Mouse (Mus musculus) thymus, postnatal 4 days (tissue): Measurements from ENCODE around the gene Fut7.
A peak's percentile ranks its signal among the peaks of the same experiment; 100 is the strongest.

Experiments used
- DNase-seq: peaks from one replicate; pipeline ENCODE4 v3.0.0; 2021

Fut7 gene

DNA sequence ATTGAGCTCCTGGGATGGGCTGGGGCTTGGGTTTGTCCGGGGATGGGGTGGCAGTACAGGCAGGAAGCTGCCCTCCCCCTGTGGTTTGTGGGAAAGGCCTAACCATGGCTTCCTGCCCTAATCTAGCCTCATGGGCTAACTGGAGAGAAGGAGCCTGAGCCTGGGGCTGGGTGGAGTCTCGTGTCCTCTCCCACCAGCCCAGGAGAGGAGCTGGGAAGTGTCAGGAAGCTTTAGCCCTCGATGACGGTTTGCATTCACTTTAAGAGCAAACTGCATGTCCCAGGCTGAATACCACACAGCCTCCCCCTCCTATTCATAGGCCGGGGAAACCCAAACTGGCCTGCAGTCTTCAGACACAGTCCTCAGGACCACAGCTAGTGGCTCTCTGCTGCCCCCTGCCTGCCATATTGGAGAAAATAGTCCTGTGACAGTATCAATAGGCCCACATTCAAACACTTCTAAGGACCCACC is 3.7 kb downstream of the Fut7 start:
- peak; percentile 82 for DNase-seq

DNA sequence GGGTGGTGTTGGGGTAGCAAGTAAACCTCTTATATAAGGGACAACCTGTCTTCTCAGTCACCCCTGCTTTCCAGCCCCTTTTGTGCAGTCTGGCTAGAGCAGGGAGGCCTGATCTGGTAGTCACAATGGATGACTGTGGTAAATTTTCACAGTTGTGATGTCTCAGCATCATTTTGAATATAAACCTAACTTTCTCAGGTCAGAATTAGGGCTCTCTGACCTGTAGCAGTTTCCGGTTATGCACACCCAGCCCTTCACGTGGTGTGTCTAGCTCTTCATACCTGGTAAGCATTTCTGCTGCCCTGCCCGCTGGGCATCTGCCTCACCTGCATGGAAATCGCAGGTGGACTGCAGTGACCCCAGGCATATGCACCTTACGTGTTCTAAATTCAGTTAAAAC is 4.2 kb downstream of the Fut7 start:
- DNase-seq = no peak

DNA sequence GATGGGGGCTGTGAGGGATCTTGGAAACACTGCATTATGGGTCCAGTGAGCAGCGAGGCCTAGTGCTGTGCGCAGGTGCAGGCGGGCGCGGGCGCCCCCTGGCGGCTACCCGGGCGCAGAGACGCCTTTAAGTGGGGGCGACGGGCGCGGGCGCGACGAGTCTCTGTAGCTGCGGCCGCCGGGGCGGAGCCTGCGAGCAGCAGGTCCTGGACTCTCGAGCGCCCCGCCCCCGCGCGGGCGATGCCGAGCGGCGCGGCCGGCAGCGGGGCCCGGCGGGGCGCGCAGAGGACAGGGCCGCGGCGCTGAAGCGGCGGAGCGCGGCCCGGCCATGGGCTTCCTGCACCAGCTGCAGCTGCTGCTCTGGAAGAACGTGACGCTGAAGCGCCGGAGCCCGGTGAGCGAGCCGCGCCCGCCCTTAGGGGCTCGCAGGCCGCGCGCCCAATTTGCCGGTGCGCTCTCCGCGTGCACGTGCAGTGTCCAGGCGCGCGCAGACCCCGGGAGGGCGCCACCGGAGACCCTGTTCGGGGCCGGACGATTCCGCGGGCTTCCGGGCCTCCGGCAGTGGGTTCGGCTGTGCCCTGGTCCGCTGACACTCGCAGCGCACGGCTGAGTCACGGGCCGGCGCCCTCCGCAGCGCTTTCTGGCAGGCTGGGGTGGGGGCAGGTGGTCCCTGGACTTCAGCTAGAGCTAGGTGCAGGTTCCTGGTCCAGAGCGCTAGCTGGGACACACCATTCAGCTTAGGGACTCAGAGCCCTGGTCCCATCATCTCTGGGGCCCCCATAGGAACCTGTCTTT is 5.6 kb downstream of the Fut7 start, which contains the start of gene Abca2:
Abca2 (plus strand) TSS at position 262 of the 795 bp plus-strand sequence.
- DNase-seq = peak; percentile 98

DNA sequence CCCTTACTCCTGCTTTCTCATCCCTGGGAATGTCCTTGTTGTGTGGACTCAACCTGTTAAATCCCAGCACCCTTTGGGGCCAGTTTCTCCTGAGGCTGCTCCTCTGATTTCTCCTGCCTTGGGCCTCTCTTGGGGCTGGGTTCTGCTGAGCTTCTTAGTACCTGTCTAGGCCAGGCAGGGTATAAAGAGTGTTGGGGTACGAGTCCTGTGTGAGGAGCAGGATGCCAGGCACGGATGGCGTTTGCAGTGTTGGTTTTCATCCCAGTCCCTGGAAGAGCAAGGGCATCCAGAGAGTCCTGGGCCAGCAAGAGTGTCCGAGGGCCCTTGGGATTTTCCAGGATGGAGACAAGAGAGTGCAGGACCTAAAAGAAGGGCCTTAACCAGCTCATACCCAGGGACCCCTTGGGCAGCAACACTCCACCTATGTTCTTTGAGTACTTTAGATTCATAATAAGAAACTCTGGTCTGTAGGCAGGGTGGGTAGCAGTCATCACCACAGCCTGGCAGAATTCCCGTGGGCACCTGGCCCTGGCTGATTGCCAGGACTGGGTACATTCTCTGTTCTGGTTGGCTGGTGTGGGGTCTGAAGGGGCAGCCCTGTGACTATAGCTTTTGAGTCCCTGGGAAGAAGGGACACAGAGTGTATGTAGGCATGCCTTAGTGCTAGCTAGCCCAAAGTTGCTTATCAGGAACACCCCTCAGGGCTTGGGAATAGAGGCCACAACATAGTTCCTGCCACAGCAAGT is 6.5 kb downstream of the Fut7 start:
- DNase-seq = no peak

DNA sequence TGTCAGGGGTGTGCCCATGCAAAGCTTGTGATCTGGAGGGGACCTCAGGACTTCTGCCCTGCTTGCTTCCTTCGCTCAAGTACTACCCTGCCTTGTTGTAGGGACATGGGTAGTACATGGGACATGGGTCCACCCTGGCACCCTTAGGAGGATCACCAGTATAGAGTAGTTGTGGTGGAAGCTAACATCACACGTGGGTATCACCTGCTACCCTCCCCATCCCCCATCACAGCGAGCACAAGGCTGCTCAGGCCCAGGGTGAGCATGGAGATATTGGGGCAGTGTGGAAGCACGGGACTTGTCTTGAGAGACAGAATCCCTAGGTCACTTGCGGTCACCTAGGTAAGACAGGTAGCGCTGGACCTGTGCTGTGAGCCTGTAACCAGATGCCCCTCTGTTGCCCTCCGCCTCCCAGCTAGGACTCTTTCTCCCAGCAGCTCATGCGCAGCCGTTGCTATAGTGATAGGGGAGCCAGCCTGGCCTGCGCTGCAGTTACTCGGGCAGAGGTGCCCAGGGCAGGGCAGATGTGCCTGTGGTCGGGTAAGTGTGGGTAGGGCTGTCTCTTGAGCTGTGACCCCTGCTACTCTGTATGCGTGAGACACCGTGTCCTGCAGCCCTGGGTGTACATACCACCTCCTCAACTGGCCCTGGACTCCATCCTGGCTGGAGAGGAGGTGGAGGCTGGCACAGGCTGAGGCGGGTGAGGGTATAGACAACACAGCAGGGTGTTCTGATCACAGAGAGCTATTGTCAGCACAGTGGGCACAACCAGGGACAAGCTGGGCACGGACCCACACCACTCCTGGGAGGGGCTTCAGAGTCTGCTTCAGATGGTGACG is 7.5 kb downstream of the Fut7 start:
- DNase-seq = no peak

DNA sequence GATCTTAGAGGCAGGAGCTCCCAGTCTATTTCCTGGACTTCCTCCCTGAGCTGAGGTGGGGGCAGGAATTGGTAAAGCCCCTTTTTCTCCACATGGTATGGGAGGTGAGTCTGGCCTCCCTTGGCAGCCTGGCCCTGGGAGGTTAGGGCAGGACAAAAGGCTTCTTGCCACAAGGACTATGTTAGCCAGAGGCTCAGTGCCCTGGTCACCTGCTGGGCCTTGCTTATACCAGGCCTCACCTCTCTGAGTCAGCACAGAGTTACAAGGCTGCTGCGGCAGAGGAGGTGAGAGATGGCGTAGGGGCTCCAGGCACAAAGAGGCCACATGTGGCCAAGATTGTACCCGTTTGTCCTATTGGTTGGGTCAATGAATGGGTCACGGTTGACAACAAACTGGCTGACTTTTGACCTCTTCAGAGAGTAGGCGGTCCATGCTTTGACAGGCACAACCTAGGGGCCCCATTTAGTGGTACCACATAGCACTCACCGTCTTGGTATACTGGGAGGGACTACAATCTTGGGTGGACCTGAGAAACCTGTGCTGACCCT is 8.3 kb downstream of the Fut7 start:
- no peak for DNase-seq

DNA sequence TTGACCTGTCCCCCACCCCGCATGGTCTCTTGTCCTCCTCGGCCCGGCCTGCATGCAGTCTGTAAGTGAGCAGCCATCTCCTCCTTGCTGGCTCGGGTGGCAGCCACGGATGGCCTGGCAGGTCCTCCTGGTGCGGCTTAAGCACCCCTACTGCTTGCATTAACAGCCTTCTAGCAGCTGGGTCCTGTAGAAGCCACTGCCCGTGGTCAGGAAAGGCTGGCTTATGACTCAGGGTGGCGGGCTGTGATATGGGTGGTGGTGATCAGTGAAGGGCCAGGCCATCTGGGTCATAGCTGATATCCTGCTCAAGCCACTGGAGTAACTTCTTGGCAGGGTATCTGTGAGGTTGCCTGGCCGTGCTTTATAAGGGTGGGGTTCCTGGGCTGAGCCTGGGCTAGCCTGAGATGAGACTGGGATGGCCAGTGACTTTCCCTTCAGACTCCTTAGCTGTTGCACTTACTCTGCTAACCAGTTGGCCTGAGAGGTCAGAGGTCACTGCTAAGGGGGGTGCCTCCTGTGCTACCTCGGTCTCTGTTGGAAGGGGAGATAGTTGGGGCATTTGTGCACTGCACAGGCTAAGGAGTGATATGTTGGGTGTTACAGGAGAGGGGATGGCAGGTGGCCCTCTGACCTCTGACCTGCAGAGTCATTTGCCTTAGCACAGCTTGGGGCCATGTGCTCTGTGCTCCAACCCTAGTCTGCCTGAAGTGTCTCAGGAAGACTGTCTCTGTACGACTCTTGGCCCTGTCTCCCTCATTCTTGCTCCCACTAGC is 9.4 kb downstream of the Fut7 start:
- no peak for DNase-seq

DNA sequence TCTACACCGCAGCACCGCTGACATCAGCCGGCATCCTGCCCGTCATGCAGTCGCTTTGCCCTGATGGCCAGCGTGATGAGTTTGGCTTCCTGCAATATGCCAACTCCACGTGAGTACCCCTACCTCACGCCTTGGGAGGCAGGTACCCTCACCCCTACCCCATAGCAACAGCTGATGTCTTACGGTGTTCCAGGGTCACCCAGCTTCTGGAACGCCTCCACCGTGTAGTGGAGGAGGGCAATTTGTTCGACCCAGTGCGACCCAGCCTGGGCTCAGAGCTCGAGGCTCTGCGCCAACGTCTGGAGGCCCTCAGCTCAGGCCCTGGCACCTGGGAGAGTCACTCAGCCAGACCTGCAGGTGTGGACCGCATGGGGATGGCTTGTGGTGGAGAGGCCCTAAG is 10.0 kb downstream of the Fut7 start:
- DNase-seq = no peak

DNA sequence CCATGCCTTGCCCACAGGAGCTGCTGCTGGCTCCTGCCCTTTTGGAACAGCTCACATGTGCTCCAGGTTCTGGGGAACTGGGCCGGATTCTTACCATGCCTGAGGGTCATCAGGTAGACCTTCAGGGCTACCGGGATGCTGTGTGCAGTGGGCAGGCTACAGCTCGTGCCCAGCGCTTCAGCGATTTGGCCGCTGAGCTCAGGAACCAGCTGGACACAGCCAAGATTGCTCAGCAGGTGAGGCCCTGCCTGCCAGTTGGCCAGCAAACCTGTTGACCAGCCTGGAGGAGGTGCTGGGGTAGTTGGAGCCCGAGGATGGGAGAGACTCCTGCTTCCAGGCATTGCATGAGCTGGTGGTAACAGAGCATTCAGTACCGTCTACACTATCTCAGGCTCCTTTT is 11.2 kb downstream of the Fut7 start:
- no peak for DNase-seq

DNA sequence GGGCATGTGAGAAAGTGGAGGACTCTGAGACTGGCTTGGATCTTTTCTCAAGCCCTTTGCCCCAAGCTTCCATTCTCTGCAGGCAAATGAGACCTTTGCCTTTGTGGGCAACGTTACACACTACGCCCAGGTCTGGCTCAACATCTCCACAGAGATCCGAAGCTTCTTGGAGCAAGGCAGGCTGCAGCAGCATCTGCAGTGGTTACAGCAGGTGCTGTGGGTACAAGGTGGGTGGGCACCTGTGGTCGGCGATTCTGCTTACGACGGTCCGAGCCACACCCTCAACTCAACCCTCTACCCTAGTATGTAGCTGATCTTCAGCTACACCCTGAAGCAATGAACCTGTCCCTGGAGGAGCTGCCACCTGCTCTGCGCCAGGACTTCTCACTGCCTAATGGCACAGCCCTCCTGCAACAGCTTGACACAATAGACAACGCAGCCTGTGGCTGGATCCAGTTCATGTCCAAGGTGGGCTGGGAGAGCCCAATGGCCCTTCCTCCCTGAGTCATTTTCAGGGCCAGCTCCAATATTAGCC is 13.3 kb downstream of the Fut7 start:
- no peak for DNase-seq

DNA sequence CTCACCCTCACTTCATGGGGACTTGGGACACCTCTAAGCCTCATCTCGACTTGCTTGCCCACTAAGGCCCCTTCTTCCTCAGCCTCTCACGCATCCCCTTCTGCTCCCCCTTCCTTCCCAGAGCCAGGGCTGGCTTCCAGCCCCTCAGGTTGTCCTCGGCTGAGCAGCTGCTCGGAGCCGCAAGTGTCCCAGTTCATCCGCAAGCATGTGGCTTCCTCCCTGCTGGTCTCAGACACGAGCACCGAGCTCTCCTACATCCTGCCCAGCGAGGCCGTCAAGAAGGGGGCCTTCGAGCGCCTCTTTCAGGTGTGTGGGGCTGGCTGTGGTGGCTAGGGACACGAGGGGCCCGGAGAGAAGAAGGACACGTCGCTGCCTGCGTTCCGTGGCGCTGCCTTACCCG is 18.0 kb downstream of the Fut7 start:
- no peak for DNase-seq

DNA sequence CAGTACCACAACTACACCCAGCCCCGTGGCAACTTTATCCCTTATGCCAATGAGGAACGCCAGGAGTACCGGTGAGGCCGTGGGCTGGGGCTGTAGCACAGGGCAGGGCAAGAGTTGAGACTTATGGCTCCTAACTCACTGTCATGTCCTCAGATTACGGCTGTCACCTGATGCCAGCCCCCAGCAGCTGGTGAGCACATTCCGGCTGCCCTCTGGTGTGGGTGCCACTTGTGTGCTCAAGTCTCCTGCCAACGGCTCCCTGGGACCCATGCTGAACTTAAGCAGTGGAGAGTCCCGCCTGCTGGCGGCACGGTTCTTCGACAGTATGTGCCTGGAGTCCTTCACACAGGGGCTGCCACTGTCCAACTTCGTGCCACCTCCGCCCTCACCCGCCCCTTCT is 19.6 kb downstream of the Fut7 start:
- DNase-seq = no peak

DNA sequence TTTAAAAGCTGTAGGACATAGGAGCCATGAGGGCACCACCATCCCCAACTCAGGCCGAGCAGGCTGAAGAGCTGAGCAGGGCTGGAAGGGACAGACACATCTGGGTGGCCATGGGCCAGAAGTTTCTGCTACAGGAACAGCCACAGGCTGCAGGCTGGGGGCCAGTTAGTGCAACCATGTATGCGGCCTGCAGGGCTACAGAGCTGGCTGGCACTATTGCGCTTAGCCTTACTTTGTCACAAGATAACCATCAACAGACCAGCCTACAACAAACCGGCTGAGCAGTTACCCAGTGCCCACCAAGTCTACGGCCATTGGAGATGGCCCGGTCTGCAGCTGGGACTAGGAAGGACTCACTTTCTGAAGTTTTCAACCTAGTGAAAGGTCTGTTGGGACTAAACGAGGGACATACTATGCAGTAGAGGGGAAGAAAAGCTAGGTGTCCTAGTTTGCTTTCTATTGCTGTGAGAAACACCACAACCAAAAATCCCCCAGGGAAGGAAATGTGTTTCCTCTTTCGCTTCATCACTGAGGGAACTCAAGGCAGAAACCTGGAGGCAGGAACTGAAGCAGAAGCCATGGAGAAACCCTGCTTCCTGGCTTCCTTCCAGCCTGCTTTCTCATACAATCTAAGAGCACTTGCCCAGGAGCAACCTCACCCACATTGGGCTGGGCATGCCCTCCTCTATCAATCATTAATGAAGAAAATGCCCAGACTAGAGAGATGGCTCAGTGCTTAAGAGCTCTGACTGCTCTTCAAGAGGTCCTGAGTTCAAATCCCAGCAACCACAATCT is 28.0 kb downstream of the Fut7 start:
- no peak for DNase-seq

DNA sequence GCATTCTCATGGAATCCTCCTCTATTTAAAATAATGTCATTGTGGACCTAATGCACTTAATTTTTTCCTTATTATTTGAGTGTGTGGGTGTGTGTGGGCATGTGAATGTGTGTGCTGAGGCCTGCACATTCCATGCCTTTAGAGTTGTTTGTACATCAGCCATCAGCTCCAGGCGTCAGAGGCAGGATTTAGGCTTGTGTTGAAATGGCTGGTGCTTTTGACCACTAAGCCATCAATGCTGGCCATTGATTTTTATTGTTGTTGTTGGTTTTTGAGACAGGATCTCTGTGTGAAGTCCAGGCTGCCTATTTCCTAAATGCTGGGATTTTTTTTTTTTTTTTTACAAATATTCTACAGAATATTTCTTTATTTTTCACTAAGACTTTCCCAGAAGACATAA is 29.9 kb downstream of the Fut7 start:
- no peak for DNase-seq

DNA sequence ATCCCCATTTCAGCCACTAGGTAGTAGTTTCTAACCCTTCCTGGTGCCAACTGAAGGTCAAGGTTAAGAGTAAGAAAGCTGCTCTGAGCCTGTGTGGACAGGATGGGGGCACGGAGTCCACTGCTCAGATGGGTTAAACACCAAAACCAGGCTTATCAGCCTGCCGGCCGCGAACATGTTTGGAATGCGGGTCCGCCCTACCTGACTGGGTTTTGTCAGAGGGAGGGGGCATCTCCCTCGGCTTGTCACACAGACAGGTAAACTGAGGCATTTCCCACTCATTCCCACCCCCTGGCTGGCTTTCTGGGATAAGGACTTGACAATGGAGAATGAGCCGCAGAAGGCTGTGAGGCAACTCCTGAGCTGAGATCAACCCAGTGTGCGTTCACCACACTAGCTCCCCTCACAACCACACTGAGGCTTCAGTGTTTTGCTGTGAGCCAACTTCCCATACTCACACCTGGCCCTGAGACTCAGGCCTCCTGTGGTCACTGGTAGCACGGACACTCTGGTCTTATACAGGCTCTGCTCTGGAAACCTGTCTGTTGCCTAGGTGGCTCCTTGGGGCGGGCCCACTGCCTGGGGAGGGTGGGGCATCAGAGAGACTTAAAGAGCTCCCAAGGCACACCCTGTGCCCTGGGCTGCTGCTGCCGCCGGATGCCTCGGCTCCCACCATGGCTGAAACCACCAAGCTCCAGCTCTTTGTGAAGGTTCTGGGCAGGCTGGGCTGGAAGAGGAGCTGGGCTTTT is 33.3 kb downstream of the Fut7 start, which contains the start of gene Clic3:
Clic3 (plus strand) TSS at position 634 of the 749 bp plus-strand sequence.
- no peak for DNase-seq

DNA sequence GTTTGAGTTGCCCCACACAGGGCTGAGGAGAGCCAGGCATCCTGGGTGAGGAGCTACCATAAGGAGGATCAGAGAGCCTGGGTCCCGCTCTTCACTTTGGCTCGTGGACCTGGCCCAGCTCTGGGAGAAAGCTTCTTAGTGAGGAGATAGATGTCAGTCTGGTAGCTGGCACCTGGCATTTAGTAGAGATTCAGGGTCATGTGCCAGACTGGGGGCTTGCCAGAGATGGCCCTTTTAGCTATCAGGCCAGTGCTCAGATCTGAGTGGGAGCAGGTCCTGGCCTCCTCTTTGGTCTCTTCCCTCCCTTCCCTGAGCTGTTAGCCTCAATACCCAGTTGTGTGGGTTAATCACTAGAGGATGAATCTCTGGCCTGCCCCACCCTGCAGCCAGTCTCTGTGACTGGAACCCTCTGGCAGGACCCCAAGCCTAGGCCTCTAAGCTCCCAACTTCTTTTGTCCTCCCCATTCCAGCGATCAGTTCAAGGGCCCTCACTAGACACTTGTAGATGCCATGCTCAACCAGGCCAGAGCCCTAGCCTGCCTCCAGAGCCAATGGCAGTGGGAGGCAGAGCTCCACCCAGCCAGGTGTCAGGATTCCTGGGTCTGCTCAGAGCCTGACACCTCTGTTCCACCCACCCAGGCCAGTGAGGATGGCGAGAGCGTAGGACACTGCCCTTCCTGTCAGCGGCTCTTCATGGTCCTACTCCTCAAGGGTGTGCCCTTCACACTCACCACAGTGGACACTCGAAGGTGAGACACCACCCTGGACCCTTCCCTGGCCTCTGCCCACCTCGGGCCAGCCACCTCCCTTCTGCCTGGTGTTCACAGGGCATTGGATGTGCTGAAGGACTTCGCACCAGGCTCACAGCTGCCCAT is 34.2 kb downstream of the Fut7 start:
- DNase-seq = no peak

DNA sequence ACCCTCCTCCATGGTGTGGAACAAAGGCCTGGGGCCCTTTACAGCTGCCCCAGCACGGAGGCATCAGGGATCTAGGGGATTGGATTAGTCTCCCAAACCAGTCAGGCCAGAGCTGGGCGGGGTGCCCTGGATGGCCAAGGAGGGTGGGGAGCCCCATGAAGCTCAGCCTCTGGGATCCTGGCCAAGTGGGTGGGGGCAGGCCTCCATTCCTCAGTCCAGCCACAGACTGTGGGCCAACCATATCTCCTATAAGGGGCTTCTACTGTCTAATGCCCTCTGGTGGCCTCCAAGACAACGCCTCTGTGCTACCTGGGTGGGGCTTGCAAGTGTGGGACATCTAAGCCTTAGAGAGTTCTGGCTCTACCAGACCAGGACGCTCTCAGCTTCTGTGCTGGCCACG is 35.8 kb downstream of the Fut7 start:
- no peak for DNase-seq

DNA sequence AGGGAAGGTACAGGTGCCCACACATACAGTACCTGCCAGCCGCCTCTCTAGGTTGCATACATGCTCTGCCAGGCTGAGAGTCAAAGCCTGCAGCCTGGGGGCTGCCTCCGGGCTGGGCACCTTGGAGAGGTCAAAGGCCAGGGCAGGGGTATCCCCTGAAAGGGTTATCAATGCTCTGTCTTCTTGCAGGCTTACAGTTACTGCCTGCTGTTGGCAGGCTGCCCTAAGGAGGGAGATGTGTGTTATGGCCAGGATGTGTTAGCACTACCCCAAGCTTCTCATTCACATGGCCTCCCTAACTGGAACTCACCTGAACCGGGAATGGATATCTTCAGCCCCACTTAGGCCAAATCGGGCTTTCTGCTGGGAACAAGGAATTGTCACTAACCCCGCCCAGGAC is 37.1 kb downstream of the Fut7 start:
- peak; percentile 44 for DNase-seq
